Mouse (Mus musculus) spleen, postnatal 14 days (tissue): ENCODE results near the gene 1700001O22Rik.

Experiments
- DNase-seq, 2 experiments: peaks; one replicate each; pipeline ENCODE4 v3.0.0; 2021 to 2022; ENCODE audit warnings: low spot score in 2 of 2

1700001O22Rik gene

GRCm38 (mm10) chr2:30754831-30755230, 48.6 kb downstream of the 1700001O22Rik start:
- DNase-seq: no peak

- no peak for DNase-seq
These were observed 50.2 kb downstream of the 1700001O22Rik start for GRCm38 (mm10) chr2:30753219-30753618.

- DNase-seq: no peak
These were observed 51.0 kb downstream of the 1700001O22Rik start for GRCm38 (mm10) chr2:30752471-30752870.

GRCm38 (mm10) chr2:30750025-30750424, 53.4 kb downstream of the 1700001O22Rik start:
- DNase-seq: no peak

- no peak for DNase-seq
These were observed 55.8 kb downstream of the 1700001O22Rik start for GRCm38 (mm10) chr2:30747602-30748162.
